Mouse (Mus musculus): ENCODE measurements around the gene Gm49354. TPM values are rescaled to one million over a fixed set of nuclear protein-coding genes. Genes with fewer than 3 reads are reported as not detected.

Gene Gm49354
- not detected in 2 replicates for polyA plus RNA-seq (2012; ENCODE audit: insufficient read depth, insufficient read length, low replicate concordance, missing spikeins)

- Histone ChIP-seq H3K27ac (ENCODE audit: insufficient read depth, low read depth, low read length) (no peak within 1 kb of the TSS), H3K4me1 (ENCODE audit: control insufficient read depth, insufficient read depth, low read length) (no peaks in the 10 kb centered on the region), H3K4me3 (ENCODE audit: insufficient read depth, low read depth, low read length) (no peak within 1 kb of the TSS)
- TF ChIP-seq POLR2A (IDR thresholded peaks at IDR 0.05; ENCODE audit: insufficient read depth, low read depth, low read length) (no peak), CTCF (IDR thresholded peaks at IDR 0.05; ENCODE audit: insufficient read depth, low read depth, low read length) (no peak)
- 92% methylated on average over 7 of the region's 7 CpGs for WGBS
Observed at GRCm38 (mm10) chr13:59782145-59782544, at the start of gene Gm49354. Gene Gm49354 (minus strand): TSS chr13:59782245.

DNA sequence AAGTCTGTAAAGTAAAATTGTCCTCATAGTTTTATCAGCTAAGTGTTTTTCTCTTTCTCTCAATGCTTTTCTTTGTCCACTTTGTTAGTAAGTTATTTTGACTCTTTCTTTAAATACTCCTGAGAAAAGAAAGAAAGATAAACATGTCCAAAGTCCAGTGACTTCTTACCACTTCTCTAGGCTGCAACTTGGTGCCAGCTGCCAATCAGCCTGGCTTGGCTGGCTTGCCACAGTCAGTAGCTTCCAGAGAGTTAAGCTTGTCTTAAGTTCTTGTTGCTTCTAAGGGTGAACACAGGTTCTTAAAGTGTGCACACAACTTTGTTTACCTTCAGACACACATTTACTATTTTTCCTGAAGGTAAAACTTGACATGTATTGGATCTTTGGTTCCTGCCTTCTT, 43.9 kb upstream of the Gm49354 start:
- Histone ChIP-seq H3K4me3 (ENCODE audit: insufficient read depth, low read depth, low read length) (no peak overlapping the region), H3K4me1 (ENCODE audit: control insufficient read depth, insufficient read depth, low read length) (peaks cover 4% of the 10 kb centered on the region; the same call in 1 of the 2 replicates), H3K27ac (ENCODE audit: insufficient read depth, low read depth, low read length) (no peak overlapping the region)
- TF ChIP-seq POLR2A (IDR thresholded peaks at IDR 0.05; ENCODE audit: insufficient read depth, low read depth, low read length) (no peak), CTCF (IDR thresholded peaks at IDR 0.05; ENCODE audit: insufficient read depth, low read depth, low read length) (no peak)

- H3K27ac ChIP-seq (ENCODE audit: insufficient read depth, low read depth, low read length) = peak within 1 kb of the TSS; percentile 92
- under 1% methylated on average over 99 of the region's 100 CpGs for WGBS
- TF ChIP-seq CTCF (IDR thresholded peaks at IDR 0.05; ENCODE audit: insufficient read depth, low read depth, low read length) (no peak), POLR2A (IDR thresholded peaks at IDR 0.05; ENCODE audit: insufficient read depth, low read depth, low read length) (peak; percentile 97)
- H3K4me1 ChIP-seq (ENCODE audit: control insufficient read depth, insufficient read depth, low read length) = peaks cover 9% of the 10 kb centered on the region; the same call in 1 of the 2 replicates
- H3K4me3 ChIP-seq (ENCODE audit: insufficient read depth, low read depth, low read length) = peak within 1 kb of the TSS; percentile 87
Observed at GRCm38 (mm10) chr13:59822507-59823462, 40.7 kb upstream of the Gm49354 start, which contains the start of gene Tut7. Gene Tut7 (minus strand): TSS chr13:59823147.

- no peak for TF ChIP-seq POLR2A (IDR thresholded peaks at IDR 0.05; ENCODE audit: insufficient read depth, low read depth, low read length)
Observed at GRCm38 (mm10) chr13:59820836-59821235, 38.8 kb upstream of the Gm49354 start.

GRCm38 (mm10) chr13:59820114-59820513, 38.1 kb upstream of the Gm49354 start:
- Histone ChIP-seq H3K4me3 (ENCODE audit: insufficient read depth, low read depth, low read length) (peak overlapping the region; percentile 36), H3K4me1 (ENCODE audit: control insufficient read depth, insufficient read depth, low read length) (peaks cover 8% of the 10 kb centered on the region; the same call in 1 of the 2 replicates), H3K27ac (ENCODE audit: insufficient read depth, low read depth, low read length) (no peak overlapping the region)
- TF ChIP-seq POLR2A (IDR thresholded peaks at IDR 0.05; ENCODE audit: insufficient read depth, low read depth, low read length) = no peak
- no peak for TF ChIP-seq CTCF (IDR thresholded peaks at IDR 0.05; ENCODE audit: insufficient read depth, low read depth, low read length)
- WGBS = 17% methylated on average over 4 of the region's 4 CpGs

More at GRCm38 (mm10) chr13:59820836-59821235, 38.8 kb upstream of the Gm49354 start:
- WGBS = 41% methylated on average over 3 of the region's 3 CpGs
- Histone ChIP-seq H3K4me1 (ENCODE audit: control insufficient read depth, insufficient read depth, low read length) (peaks cover 8% of the 10 kb centered on the region; the same call in 1 of the 2 replicates), H3K4me3 (ENCODE audit: insufficient read depth, low read depth, low read length) (no peak overlapping the region), H3K27ac (ENCODE audit: insufficient read depth, low read depth, low read length) (no peak overlapping the region)

DNA sequence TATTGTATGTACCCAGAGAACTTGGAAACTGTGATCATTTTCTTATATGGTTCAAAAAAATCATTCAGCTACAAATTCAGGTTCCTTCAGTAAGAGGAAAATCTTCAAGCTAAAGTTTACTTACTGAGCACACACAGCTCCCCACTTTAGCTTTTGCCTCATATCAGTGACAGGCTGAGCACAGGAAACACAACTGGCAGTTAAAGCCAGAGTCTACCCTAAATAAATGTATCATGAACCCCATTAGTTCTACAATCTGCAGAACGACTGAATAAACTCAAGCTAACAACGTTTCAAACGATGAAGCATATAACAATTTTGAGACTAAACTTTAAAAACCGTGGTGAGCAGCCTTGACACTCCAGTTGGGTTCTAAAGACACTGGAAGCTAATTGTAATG, 35.3 kb upstream of the Gm49354 start:
- peaks cover 8% of the 10 kb centered on the region; the same call in 1 of the 2 replicates for H3K4me1 ChIP-seq (ENCODE audit: control insufficient read depth, insufficient read depth, low read length)
- TF ChIP-seq CTCF (IDR thresholded peaks at IDR 0.05; ENCODE audit: insufficient read depth, low read depth, low read length) = no peak
- TF ChIP-seq POLR2A (IDR thresholded peaks at IDR 0.05; ENCODE audit: insufficient read depth, low read depth, low read length) = no peak
- H3K27ac ChIP-seq (ENCODE audit: insufficient read depth, low read depth, low read length) = no peak overlapping the region
- WGBS = 88% methylated on average over 4 of the region's 4 CpGs
- H3K4me3 ChIP-seq (ENCODE audit: insufficient read depth, low read depth, low read length) = no peak overlapping the region

DNA sequence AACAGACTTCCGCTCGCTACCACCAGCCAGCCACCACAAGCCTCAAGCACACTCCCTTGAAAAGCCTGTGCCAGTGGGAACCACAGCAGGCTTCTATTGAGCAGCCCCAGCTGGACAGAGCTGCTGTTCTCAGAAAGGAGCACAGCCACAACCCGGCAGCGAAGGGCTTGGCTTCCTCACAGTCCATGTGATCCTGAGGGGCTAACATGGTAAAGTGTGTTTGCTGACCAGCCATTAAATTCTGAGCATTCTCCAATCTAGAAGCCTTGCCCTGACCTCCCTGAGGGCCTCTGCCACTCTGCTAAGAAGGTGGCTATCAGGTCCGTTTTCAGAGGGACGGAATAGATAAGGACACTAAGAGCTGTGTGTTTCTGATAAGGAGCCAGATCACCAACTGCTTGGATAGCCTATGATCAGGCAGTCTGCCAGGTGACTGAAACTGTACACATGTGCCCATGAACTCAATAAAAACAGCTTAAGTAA, 32.1 kb upstream of the Gm49354 start:
- no peak overlapping the region for H3K4me3 ChIP-seq (ENCODE audit: insufficient read depth, low read depth, low read length)
- TF ChIP-seq CTCF (IDR thresholded peaks at IDR 0.05; ENCODE audit: insufficient read depth, low read depth, low read length) (no peak), POLR2A (IDR thresholded peaks at IDR 0.05; ENCODE audit: insufficient read depth, low read depth, low read length) (no peak)
- WGBS = 67% methylated on average over 6 of the region's 6 CpGs
- no peak overlapping the region for H3K27ac ChIP-seq (ENCODE audit: insufficient read depth, low read depth, low read length)
- peaks cover 2% of the 10 kb centered on the region; the same call in 1 of the 2 replicates for H3K4me1 ChIP-seq (ENCODE audit: control insufficient read depth, insufficient read depth, low read length)

DNA sequence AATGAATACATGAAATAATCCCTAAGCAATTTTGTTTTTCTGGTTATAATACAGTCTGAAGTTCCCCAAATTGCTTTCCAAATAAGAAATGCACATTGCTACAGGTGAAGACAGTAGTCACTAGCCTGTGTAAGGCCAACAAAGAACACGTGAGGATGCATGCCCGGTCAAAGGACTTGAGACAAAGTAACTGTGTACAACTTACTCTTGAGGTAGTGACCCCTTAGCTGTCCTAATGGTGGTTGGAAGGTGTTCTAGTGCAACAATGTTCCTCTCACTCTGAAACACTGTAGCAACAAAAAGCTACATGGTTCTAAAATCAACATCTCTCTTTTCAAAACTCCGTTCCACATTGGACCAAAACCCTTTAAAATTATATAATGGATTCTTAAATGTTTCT, 29.5 kb upstream of the Gm49354 start:
- Histone ChIP-seq H3K4me3 (ENCODE audit: insufficient read depth, low read depth, low read length) (no peak overlapping the region), H3K27ac (ENCODE audit: insufficient read depth, low read depth, low read length) (no peak overlapping the region), H3K4me1 (ENCODE audit: control insufficient read depth, insufficient read depth, low read length) (no peaks in the 10 kb centered on the region)
- TF ChIP-seq POLR2A (IDR thresholded peaks at IDR 0.05; ENCODE audit: insufficient read depth, low read depth, low read length) (no peak), CTCF (IDR thresholded peaks at IDR 0.05; ENCODE audit: insufficient read depth, low read depth, low read length) (no peak)
- WGBS = 92% methylated on average over 3 of the region's 3 CpGs

DNA sequence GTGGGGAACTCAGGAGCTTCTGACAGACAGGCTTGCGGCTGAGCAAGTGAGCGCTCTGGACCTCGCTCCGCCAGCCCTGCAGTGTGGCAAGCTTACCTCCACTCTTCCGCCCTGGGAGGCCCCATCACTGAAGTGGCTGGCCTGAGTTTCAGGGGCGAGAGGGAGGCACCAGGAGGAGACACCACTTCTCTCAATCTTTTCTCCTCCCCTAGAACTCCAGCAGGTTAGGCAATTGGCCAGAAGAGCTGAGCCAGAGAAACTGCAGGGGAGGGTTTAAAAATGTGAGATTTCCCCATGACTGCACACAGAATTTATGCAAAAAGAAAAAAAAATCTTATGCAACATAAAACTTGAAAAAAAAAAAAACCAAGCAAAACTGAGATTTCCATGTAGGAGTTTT, 19.0 kb upstream of the Gm49354 start:
- TF ChIP-seq POLR2A (IDR thresholded peaks at IDR 0.05; ENCODE audit: insufficient read depth, low read depth, low read length) (no peak), CTCF (IDR thresholded peaks at IDR 0.05; ENCODE audit: insufficient read depth, low read depth, low read length) (no peak)
- H3K27ac ChIP-seq (ENCODE audit: insufficient read depth, low read depth, low read length) = no peak overlapping the region
- no peak overlapping the region for H3K4me3 ChIP-seq (ENCODE audit: insufficient read depth, low read depth, low read length)
- H3K4me1 ChIP-seq (ENCODE audit: control insufficient read depth, insufficient read depth, low read length) = no peaks in the 10 kb centered on the region
- WGBS = 87% methylated on average over 6 of the region's 6 CpGs

All from olfactory bulb, adult 2 months (tissue).